Mouse (Mus musculus) embryonic facial prominence, embryonic 15.5 days (tissue): ENCODE data around the gene Gm37240. TPM values are rescaled to one million over a fixed set of nuclear protein-coding genes. Genes with fewer than 3 reads are reported as not detected.

Experiments
- ATAC-seq: fragments of 200-750 bp; cut with Nextera tagmentation; 2 replicates; pipeline ENCODE4 v1.8.0; 2017; ENCODE audit warnings: low read depth, moderate TSS enrichment; ENCODE audit not compliant: insufficient number of reproducible peaks, low FRiP score, low TSS enrichment
- H3K27ac ChIP-seq: fragments of 300-500 bp; sonication (generic); replicated peaks from 2 replicates; pipeline ENCODE4 v1.5.1; 2015; ENCODE audit warnings: mild to moderate bottlenecking, inconsistent platforms
- H3K27me3 ChIP-seq: fragments of 300-500 bp; sonication (generic); 2 replicates; pipeline ENCODE4 v1.6.1; 2015; ENCODE audit warnings: inconsistent platforms
- H3K36me3 ChIP-seq: fragments of 300-500 bp; sonication (generic); 2 replicates; pipeline ENCODE4 v1.6.1; 2015; ENCODE audit warnings: mild to moderate bottlenecking, inconsistent platforms
- H3K4me1 ChIP-seq: fragments of 300-500 bp; sonication (generic); 2 replicates; pipeline ENCODE4 v1.6.1; 2015; ENCODE audit warnings: inconsistent platforms
- H3K4me2 ChIP-seq: fragments of 300-500 bp; sonication (generic); replicated peaks from 2 replicates; pipeline ENCODE4 v1.6.1; 2015; ENCODE audit warnings: mild to moderate bottlenecking, inconsistent platforms
- H3K4me3 ChIP-seq: fragments of 300-500 bp; sonication (generic); replicated peaks from 2 replicates; pipeline ENCODE4 v1.5.1; 2015; ENCODE audit warnings: mild to moderate bottlenecking, inconsistent platforms
- H3K9ac ChIP-seq: fragments of 300-500 bp; sonication (generic); 2 replicates; pipeline ENCODE4 v1.6.1; 2015; ENCODE audit warnings: inconsistent platforms
- H3K9me3 ChIP-seq: fragments of 300-500 bp; sonication (generic); replicated peaks from 2 replicates; pipeline ENCODE4 v1.6.1; 2016; ENCODE audit warnings: inconsistent platforms
- WGBS: fragments of 180-500 bp; shearing (Covaris S2); methylation state at CpG from one replicate; pipeline ENCODE4 v1.1.7; 2015; 5-methylcytosine and 5-hydroxymethylcytosine counted together
- polyA plus RNA-seq: library from polyadenylated mRNA; unstranded; fragments of >200 nt; fragmentation: Nextera tagmentation; extraction: Ambion mirVana; gene quantifications from 2 replicates; pipeline ENCODE4 v1.2.1, GENCODE M21; 2015

Gene Gm37240
- polyA plus RNA-seq, 1 experiment from 2014 or later = 12.8 TPM

GRCm38 (mm10) chr3:85645517-85646004 lies 241.8 kb downstream of the Gm37240 start:
- H3K9ac ChIP-seq = no peak overlapping the region
- H3K36me3 ChIP-seq = no peaks in the 10 kb centered on the region
- H3K27me3 ChIP-seq = no peaks in the 10 kb centered on the region
- no peak overlapping the region for H3K4me3 ChIP-seq
- H3K4me1 ChIP-seq = no peaks in the 10 kb centered on the region
- no peak for ATAC-seq
- H3K9me3 ChIP-seq = no peaks in the 10 kb centered on the region
- WGBS = 83% methylated on average over 7 of the region's 7 CpGs
- H3K4me2 ChIP-seq = no peak overlapping the region
- H3K27ac ChIP-seq = no peak overlapping the region

DNA sequence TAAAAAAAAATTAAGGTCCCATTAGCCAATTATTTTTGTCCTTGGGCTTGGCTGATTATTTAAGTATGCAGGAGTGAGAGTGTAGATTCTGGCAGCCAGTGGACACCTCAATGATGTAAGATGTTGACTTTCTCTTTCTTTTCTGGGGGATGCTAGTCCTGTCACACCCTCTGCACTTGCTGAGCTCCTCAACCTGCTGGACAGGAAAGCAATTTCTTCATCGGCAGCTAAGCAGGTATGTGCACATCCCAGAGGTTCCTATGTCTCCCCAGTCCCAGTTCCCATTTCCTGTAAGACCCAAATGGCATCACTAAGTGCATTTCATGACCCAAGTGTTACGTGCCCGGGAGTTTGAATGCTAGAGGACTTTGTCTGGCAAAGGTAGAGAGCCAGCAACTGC lies 242.5 kb downstream of the Gm37240 start:
- Histone ChIP-seq H3K4me3 (no peak overlapping the region), H3K9ac (no peak overlapping the region), H3K9me3 (no peaks in the 10 kb centered on the region), H3K27ac (no peak overlapping the region), H3K36me3 (no peaks in the 10 kb centered on the region), H3K4me2 (no peak overlapping the region), H3K27me3 (no peaks in the 10 kb centered on the region), H3K4me1 (no peaks in the 10 kb centered on the region)
- 78% methylated on average over 3 of the region's 3 CpGs for WGBS
- no peak for ATAC-seq

DNA sequence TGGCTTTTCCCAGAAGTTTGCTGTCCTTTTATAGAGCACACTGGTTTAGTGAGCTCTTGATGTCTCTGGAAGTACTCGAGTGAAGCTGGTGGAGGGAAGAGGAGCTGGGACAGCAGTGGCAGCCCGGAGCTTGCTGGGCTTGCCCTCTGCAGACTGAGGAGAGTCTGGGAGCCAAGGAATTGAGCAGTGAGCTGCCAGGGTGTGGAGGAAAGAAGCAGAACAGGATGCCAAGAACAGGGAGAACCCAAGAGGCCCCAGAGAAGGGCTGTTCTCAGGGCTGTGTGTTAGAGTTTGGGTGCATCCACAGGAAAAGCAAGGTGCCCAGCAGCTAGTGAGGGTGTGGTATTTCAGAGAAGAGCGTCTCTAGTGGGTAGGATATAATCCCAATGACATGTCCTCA lies 245.6 kb downstream of the Gm37240 start:
- H3K4me1 ChIP-seq = no peaks in the 10 kb centered on the region

GRCm38 (mm10) chr3:85636716-85637447 lies 250.4 kb downstream of the Gm37240 start:
- H3K27ac ChIP-seq = no peak overlapping the region
- H3K27me3 ChIP-seq = no peaks in the 10 kb centered on the region
- no peak for ATAC-seq
- no peak overlapping the region for H3K4me2 ChIP-seq
- WGBS = 83% methylated on average over 5 of the region's 5 CpGs
- H3K9me3 ChIP-seq = no peaks in the 10 kb centered on the region
- H3K9ac ChIP-seq = no peak overlapping the region
- H3K36me3 ChIP-seq = no peaks in the 10 kb centered on the region
- H3K4me3 ChIP-seq = no peak overlapping the region
- no peaks in the 10 kb centered on the region for H3K4me1 ChIP-seq

More for the DNA sequence above, 245.6 kb downstream of the Gm37240 start:
- Histone ChIP-seq H3K27ac (no peak overlapping the region; the same call in 1 of the 2 replicates), H3K4me2 (no peak overlapping the region), H3K4me3 (no peak overlapping the region), H3K27me3 (no peaks in the 10 kb centered on the region), H3K9me3 (no peaks in the 10 kb centered on the region), H3K9ac (no peak overlapping the region), H3K36me3 (no peaks in the 10 kb centered on the region)
- WGBS = 72% methylated on average over 3 of the region's 3 CpGs
- no peak for ATAC-seq

GRCm38 (mm10) chr3:85635591-85635990 lies 251.7 kb downstream of the Gm37240 start:
- H3K4me1 ChIP-seq = no peaks in the 10 kb centered on the region
- no peak for ATAC-seq
- no peak overlapping the region for H3K27ac ChIP-seq
- H3K9ac ChIP-seq = no peak overlapping the region
- no peaks in the 10 kb centered on the region for H3K36me3 ChIP-seq
- H3K27me3 ChIP-seq = no peaks in the 10 kb centered on the region
- H3K4me3 ChIP-seq = no peak overlapping the region
- no peak overlapping the region for H3K4me2 ChIP-seq
- no peaks in the 10 kb centered on the region for H3K9me3 ChIP-seq
- 81% methylated on average over 2 of the region's 2 CpGs for WGBS

DNA sequence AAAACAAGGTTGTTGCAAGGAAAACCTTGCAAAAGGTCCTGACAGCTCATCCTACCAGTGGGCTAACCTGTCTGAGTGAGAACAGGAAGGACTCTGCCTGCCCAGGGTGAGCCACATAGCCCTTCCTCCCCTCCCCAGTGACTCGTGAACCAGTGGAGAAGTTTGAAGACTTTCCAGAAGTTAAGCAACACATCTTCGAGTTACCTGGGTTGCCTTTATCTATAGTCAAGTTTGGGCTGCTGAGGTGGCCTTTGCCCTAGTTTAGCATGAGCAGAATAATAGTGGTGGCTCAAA lies 252.2 kb downstream of the Gm37240 start:
- no peaks in the 10 kb centered on the region for H3K9me3 ChIP-seq
- H3K4me1 ChIP-seq = no peaks in the 10 kb centered on the region
- H3K9ac ChIP-seq = no peak overlapping the region
- ATAC-seq = no peak
- 56% methylated on average over 2 of the region's 2 CpGs for WGBS
- no peak overlapping the region for H3K27ac ChIP-seq
- no peak overlapping the region for H3K4me3 ChIP-seq
- H3K36me3 ChIP-seq = no peaks in the 10 kb centered on the region
- H3K4me2 ChIP-seq = no peak overlapping the region
- H3K27me3 ChIP-seq = no peaks in the 10 kb centered on the region

GRCm38 (mm10) chr3:85634389-85635125 lies 252.8 kb downstream of the Gm37240 start:
- no peak overlapping the region for H3K4me2 ChIP-seq
- H3K36me3 ChIP-seq = no peaks in the 10 kb centered on the region
- no peaks in the 10 kb centered on the region for H3K27me3 ChIP-seq
- no peak overlapping the region for H3K9ac ChIP-seq
- H3K4me3 ChIP-seq = no peak overlapping the region
- H3K4me1 ChIP-seq = no peaks in the 10 kb centered on the region
- H3K27ac ChIP-seq = no peak overlapping the region
- H3K9me3 ChIP-seq = no peaks in the 10 kb centered on the region
- no peak for ATAC-seq
- 80% methylated on average over 8 of the region's 8 CpGs for whole genome bisulfite sequencing

DNA sequence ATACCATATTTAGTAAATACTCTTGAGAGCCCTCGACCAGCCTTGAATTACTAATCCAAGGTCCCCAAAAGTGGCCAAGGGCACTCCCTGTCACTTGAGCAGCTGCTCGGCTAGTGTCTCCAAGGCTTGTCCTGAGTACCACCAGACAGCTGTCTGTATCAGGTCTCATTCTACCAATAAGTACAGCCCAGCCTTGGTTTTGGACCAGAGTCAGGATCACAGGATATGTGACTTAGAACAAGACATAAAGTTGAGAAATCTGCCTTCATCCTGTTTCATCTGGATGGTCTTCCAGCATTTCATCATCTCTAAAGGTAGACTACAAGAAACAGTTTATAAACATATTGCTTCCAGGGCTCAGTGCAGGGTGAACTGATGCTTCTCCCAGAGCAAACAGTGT lies 253.6 kb downstream of the Gm37240 start:
- Histone ChIP-seq H3K27me3 (no peaks in the 10 kb centered on the region), H3K9ac (no peak overlapping the region), H3K4me1 (no peaks in the 10 kb centered on the region), H3K9me3 (no peaks in the 10 kb centered on the region), H3K4me3 (no peak overlapping the region), H3K36me3 (no peaks in the 10 kb centered on the region), H3K4me2 (no peak overlapping the region), H3K27ac (no peak overlapping the region)
- ATAC-seq = no peak
- 76% methylated on average over 2 of the region's 2 CpGs for WGBS

DNA sequence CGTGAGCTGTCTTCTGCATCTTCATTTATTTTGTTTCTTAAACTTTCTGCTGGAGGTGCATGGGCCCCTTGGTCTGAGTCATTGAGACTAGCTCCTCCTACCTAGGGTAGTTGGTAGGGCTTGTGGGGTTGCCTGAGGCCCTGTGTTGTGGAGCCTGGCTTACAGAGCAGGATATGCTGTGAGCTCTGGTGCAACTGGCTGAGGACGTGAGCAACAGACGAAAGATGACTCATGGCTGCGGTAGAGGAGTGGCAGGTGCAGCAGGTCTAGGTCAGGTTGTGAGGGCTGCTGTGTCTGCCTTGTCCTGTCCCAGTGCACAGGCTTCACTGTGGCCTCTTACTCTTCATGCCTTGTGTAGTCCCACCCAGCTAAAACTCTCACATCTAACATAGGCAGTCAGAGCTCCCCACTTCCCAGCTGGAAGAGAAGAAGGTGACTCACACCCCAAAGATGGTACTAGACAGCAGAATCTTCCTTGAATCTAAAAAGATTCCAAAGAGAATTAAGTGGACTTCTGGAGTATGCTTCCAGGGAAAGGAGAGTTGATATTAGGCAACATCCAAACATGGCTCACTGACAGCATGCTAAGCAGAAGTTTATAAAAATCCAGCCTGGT lies 257.3 kb downstream of the Gm37240 start:
- Histone ChIP-seq H3K9me3 (no peaks in the 10 kb centered on the region), H3K27me3 (no peaks in the 10 kb centered on the region), H3K4me3 (no peak overlapping the region), H3K4me1 (no peaks in the 10 kb centered on the region), H3K4me2 (no peak overlapping the region), H3K9ac (no peak overlapping the region), H3K36me3 (no peaks in the 10 kb centered on the region), H3K27ac (no peak overlapping the region)
- WGBS = 85% methylated on average over 4 of the region's 4 CpGs
- no peak for ATAC-seq

GRCm38 (mm10) chr3:85619751-85620150 lies 267.6 kb downstream of the Gm37240 start:
- Histone ChIP-seq H3K9ac (no peak overlapping the region), H3K4me3 (no peak overlapping the region), H3K9me3 (no peaks in the 10 kb centered on the region), H3K27ac (no peak overlapping the region), H3K27me3 (no peaks in the 10 kb centered on the region), H3K36me3 (peaks cover 8% of the 10 kb centered on the region; the same call in 1 of the 2 replicates), H3K4me1 (no peaks in the 10 kb centered on the region), H3K4me2 (no peak overlapping the region)
- WGBS = 94% methylated on average over 1 of the region's 1 CpGs
- ATAC-seq = no peak

DNA sequence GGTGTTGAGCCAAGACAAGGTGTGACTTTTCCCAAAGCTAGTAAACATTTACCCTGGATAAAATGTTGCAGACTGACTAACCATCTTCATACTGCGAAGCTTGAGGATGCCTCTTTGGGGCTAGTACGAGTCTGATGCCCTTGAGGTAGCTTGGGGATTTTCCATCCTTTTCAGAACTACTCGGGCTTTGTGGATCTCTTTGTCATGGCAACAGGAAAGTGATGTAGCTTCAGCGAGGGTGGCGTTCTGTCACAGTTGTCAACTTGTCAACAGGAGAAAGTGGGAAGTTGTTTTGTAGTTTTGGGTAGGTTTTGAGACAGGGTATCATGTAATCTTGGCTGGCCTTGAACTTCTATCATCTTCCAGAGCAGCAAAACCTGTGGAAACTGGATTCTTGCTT lies 268.0 kb downstream of the Gm37240 start:
- 88% methylated on average over 5 of the region's 5 CpGs for WGBS
- H3K9ac ChIP-seq = no peak overlapping the region
- H3K4me1 ChIP-seq = no peaks in the 10 kb centered on the region
- peaks cover 8% of the 10 kb centered on the region; the same call in 1 of the 2 replicates for H3K36me3 ChIP-seq
- no peaks in the 10 kb centered on the region for H3K27me3 ChIP-seq
- H3K4me3 ChIP-seq = no peak overlapping the region
- ATAC-seq = no peak
- no peak overlapping the region for H3K27ac ChIP-seq
- H3K9me3 ChIP-seq = no peaks in the 10 kb centered on the region
- no peak overlapping the region for H3K4me2 ChIP-seq
